Mouse (Mus musculus): ENCODE measurements around the gene Dennd5b. TPM values are rescaled to one million over a fixed set of nuclear protein-coding genes. Genes with fewer than 3 reads are reported as not detected.

Dennd5b gene
- total RNA-seq, 2 experiments from 2014 or later = 14.3 to 18.0 TPM

Other genes starting within 250 kb of the Dennd5b start
- 1 to 10 TPM; 4.5 to 5.7 TPM for gene Caprin2, start 205.4 kb downstream of the Dennd5b start, total RNA-seq (2021)
- gene Sinhcaf, start 155.2 kb downstream of the Dennd5b start, total RNA-seq (2021) = 1 to 10 TPM; 4.9 to 5.7 TPM
- not detected for gene Gm10203, start 28.5 kb upstream of the Dennd5b start, total RNA-seq (2021)
- 10 to 100 TPM; 27.4 to 28.0 TPM for gene Etfbkmt, start 38.2 kb upstream of the Dennd5b start, total RNA-seq (2021)
- gene Amn1, start 87.0 kb upstream of the Dennd5b start, total RNA-seq (2021) = 10 to 100 TPM; 17.5 to 20.0 TPM
- 10 to 100 TPM; 19.5 to 20.3 TPM for gene Resf1, start 207.7 kb upstream of the Dennd5b start, total RNA-seq (2021)